Mouse (Mus musculus) kidney, embryonic 14.5 days (tissue): ENCODE data around the gene Ifnar2. TPM values are rescaled to one million over a fixed set of nuclear protein-coding genes. Genes with fewer than 3 reads are reported as not detected.

ENCODE experiments used
- ATAC-seq: fragments of 200-750 bp; cut with Nextera tagmentation; 2 replicates; pipeline ENCODE4 v1.8.0; 2017; ENCODE audit warnings: moderate number of reproducible peaks, mild to moderate bottlenecking, moderate TSS enrichment, moderate library complexity; ENCODE audit not compliant: low FRiP score, low TSS enrichment
- H3K27ac ChIP-seq: fragments of 300-500 bp; sonication (generic); 2 replicates; pipeline ENCODE4 v1.5.1; 2014; ENCODE audit warnings: low read depth, mild to moderate bottlenecking, low read length, moderate library complexity, mixed read lengths
- H3K27me3 ChIP-seq: fragments of 300-500 bp; sonication (generic); 2 replicates; pipeline ENCODE4 v1.6.1; 2014; ENCODE audit warnings: mild to moderate bottlenecking, low read length; ENCODE audit not compliant: control insufficient read depth, insufficient read depth
- H3K36me3 ChIP-seq: fragments of 300-500 bp; sonication (generic); 2 replicates; pipeline ENCODE4 v1.6.1; 2014; ENCODE audit warnings: low read length, mixed read lengths; ENCODE audit not compliant: control insufficient read depth, insufficient read depth
- H3K4me1 ChIP-seq: fragments of 300-500 bp; sonication (generic); 2 replicates; pipeline ENCODE4 v1.6.1; 2014; ENCODE audit warnings: low read length, mixed read lengths; ENCODE audit not compliant: control insufficient read depth, insufficient read depth
- H3K4me2 ChIP-seq: fragments of 300-500 bp; sonication (generic); replicated peaks from 2 replicates; pipeline ENCODE4 v1.6.1; 2014; ENCODE audit warnings: low read depth, mild to moderate bottlenecking, low read length
- H3K4me3 ChIP-seq: fragments of 300-500 bp; sonication (generic); 2 replicates; pipeline ENCODE4 v1.5.1; 2014; ENCODE audit warnings: mild to moderate bottlenecking, low read length
- H3K9ac ChIP-seq: fragments of 300-500 bp; sonication (generic); 2 replicates; pipeline ENCODE4 v1.6.1; 2014; ENCODE audit warnings: low read depth, mild to moderate bottlenecking, low read length, moderate library complexity
- H3K9me3 ChIP-seq: fragments of 300-500 bp; sonication (generic); 2 replicates; pipeline ENCODE4 v1.6.1; 2016; ENCODE audit warnings: low read length; ENCODE audit not compliant: control insufficient read depth
- WGBS: fragments of 180-500 bp; shearing (Covaris S2); extraction: QIAGEN DNeasy Blood & Tissue Kit; methylation state at CpG from one replicate; pipeline ENCODE4 v1.1.7; 2014; 5-methylcytosine and 5-hydroxymethylcytosine counted together
- polyA plus RNA-seq: library from polyadenylated mRNA; unstranded; fragments of >200 nt; fragmentation: Nextera tagmentation; extraction: Ambion mirVana; gene quantifications from 2 replicates; pipeline ENCODE4 v1.2.1, GENCODE M21; 2014

The Ifnar2 gene
- polyA plus RNA-seq, 1 experiment from 2014 or later = 47.2 TPM

GRCm38 (mm10) chr16:91366567-91366966 is 6.0 kb upstream of the Ifnar2 start:
- Histone ChIP-seq H3K9ac (no peak overlapping the region), H3K4me2 (no peak overlapping the region), H3K27me3 (no peaks in the 10 kb centered on the region), H3K9me3 (no peaks in the 10 kb centered on the region), H3K4me3 (no peak overlapping the region), H3K4me1 (peaks cover 19% of the 10 kb centered on the region), H3K27ac (no peak overlapping the region), H3K36me3 (no peaks in the 10 kb centered on the region)
- ATAC-seq = no peak

- H3K9ac ChIP-seq = no peak overlapping the region
- peaks cover 17% of the 10 kb centered on the region for H3K4me1 ChIP-seq
- H3K36me3 ChIP-seq = no peaks in the 10 kb centered on the region
- 80% methylated on average over 2 of the region's 2 CpGs for WGBS
- no peak overlapping the region for H3K27ac ChIP-seq
- no peaks in the 10 kb centered on the region for H3K27me3 ChIP-seq
- ATAC-seq = no peak
- H3K4me3 ChIP-seq = no peak overlapping the region
- H3K4me2 ChIP-seq = no peak overlapping the region
- H3K9me3 ChIP-seq = no peaks in the 10 kb centered on the region
Measured at GRCm38 (mm10) chr16:91367066-91367465, 5.5 kb upstream of the Ifnar2 start.

DNA sequence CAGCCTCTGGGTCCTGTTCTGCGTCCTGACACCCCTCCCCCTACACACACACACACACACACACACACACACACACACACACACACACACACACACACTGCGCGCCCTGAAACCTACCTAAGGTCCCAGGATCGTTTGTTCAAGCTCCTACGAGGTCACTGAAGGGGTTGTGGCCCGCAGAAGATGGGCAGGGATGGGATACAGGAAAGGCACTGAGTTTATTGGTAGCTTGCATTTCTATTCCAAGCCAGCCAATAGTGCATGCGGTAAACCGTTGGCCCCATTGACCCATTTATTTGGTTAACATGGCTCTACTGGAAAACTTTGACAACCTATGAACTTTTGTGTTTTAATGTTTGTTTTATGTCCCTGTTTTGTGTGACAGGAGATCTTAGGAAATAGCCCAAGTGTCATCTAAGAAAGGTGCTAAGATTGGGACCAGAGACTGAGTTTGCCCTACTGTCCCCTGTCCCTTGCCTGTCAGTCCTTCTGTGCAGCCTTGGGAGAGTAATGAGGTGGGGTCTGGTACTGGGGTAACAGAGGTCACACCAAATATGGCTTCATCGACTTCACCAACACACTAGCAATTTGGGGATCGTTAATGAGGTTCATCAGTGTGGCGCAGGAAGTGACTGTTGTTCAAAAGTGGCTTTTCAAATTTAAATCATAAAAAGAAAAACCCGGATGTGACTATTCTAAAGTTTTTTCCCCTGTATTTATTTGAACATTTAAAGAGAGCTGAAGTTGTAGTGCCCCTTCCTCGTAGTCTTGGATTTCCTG is 1.1 kb downstream of the Ifnar2 start:
- Histone ChIP-seq H3K9ac (peak overlapping the region; percentile 76), H3K4me2 (peak overlapping the region; percentile 57), H3K4me1 (peaks cover 23% of the 10 kb centered on the region), H3K27me3 (no peaks in the 10 kb centered on the region), H3K4me3 (peak overlapping the region; percentile 68), H3K36me3 (no peaks in the 10 kb centered on the region), H3K27ac (peak overlapping the region; percentile 85; the same call in 1 of the 2 replicates), H3K9me3 (no peaks in the 10 kb centered on the region)
- 36% methylated on average over 13 of the region's 13 CpGs for WGBS
- ATAC-seq = no peak; the same call in 1 of the 2 replicates

DNA sequence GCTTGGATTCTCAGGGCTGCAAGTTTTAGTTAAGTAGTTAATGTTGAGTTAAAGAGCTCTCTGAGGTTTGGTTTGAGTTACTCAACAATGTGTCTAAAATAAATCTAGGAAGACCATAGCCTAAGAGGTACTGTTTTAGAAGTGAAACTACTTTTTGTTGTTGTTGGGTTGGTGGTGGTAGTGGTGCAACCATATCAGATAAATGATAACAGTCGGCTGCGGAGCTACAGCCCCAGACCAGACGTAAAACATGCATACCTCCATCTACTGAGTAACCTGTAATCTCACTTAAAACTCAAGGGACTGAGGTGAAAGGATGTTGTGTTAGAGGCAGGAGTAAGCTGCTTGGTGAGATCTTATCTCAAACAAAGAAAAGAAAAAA is 1.7 kb downstream of the Ifnar2 start:
- ATAC-seq = no peak
- H3K4me3 ChIP-seq = peak overlapping the region; percentile 68; the same call in 1 of the 2 replicates
- no peaks in the 10 kb centered on the region for H3K36me3 ChIP-seq
- H3K9ac ChIP-seq = no peak overlapping the region; the same call in 1 of the 2 replicates
- peak overlapping the region; percentile 57 for H3K4me2 ChIP-seq
- H3K27ac ChIP-seq = no peak overlapping the region
- 81% methylated on average over 3 of the region's 3 CpGs for WGBS
- no peaks in the 10 kb centered on the region for H3K9me3 ChIP-seq
- no peaks in the 10 kb centered on the region for H3K27me3 ChIP-seq
- H3K4me1 ChIP-seq = peaks cover 29% of the 10 kb centered on the region

DNA sequence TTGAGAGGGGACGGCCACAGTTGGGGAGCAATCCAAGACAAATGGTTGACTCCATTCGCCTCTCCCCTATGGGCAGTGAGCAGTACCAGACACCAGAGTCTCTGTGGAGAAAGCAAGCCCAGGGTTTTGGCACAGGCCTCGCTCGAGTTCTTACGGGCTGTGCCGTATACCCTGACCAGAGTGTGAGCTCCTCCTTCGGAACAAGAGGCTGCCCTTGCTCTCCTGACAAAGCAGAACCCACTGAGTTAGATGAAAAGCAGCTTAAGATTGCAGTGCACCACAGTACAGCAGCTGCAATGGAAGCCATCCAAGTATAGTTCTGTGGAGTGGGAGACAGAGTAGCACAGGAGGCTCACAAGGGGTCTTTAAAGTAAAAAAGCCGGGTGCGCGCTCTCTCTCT is 4.1 kb downstream of the Ifnar2 start:
- no peak overlapping the region for H3K4me3 ChIP-seq
- H3K36me3 ChIP-seq = no peaks in the 10 kb centered on the region; the same call in 1 of the 2 replicates
- ATAC-seq = no peak
- no peak overlapping the region for H3K4me2 ChIP-seq
- H3K9ac ChIP-seq = no peak overlapping the region
- peaks cover 32% of the 10 kb centered on the region for H3K4me1 ChIP-seq
- no peaks in the 10 kb centered on the region for H3K9me3 ChIP-seq
- no peaks in the 10 kb centered on the region for H3K27me3 ChIP-seq
- no peak overlapping the region for H3K27ac ChIP-seq
- 91% methylated on average over 10 of the region's 10 CpGs for WGBS

DNA sequence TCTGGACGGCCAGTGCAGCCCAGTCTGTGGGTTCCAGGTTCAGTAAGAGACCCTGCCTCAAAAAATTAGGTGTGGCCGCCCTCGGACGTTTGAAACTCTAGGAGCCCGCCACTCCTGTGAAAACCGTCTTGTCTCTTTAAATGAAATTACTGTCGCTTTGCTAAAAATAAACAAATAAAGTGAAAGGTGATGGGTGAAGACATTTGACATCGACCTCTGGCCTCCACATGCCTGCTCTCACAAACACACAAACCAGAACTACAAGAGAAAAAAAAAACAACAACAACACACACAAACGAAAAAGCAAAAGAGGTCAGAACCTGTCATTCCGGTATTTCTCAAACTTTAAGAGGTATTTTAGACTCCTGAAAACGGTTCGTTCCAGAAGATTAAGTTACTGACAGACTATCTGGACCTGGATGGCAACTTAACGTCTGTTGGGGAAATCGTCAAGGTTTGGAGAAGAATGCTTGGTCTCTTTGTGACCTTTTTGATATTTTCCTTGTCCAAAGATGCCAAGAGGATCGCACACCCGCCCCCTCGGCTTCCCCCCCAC is 5.9 kb downstream of the Ifnar2 start:
- no peak for ATAC-seq
- no peaks in the 10 kb centered on the region for H3K27me3 ChIP-seq
- H3K4me2 ChIP-seq = peak overlapping the region; percentile 18
- H3K4me1 ChIP-seq = peaks cover 27% of the 10 kb centered on the region
- no peak overlapping the region; the same call in 1 of the 2 replicates for H3K4me3 ChIP-seq
- no peaks in the 10 kb centered on the region; the same call in 1 of the 2 replicates for H3K36me3 ChIP-seq
- H3K27ac ChIP-seq = no peak overlapping the region
- 30% methylated on average over 17 of the region's 17 CpGs for WGBS
- no peak overlapping the region for H3K9ac ChIP-seq
- no peaks in the 10 kb centered on the region for H3K9me3 ChIP-seq

DNA sequence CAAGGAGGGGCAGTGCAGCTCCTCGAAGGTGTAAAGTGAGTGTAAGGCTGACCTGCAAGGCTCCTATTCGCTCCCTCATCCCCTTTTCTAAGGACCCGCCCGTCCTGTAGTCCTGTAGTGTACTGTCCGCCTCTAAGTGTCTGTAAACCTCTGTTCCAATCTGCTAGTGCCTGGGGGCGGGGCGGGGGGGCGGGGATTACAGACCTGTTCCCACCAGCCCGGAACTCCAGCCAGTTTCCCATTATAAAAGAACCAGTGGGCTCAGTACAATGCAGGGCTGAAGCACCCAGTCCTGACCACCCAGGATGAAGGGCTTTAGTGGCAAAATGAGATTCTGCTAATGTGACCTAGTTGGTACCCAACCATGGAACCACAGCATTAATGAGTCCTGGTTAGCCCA is 6.4 kb downstream of the Ifnar2 start:
- Histone ChIP-seq H3K36me3 (peaks cover 2% of the 10 kb centered on the region; the same call in 1 of the 2 replicates), H3K9me3 (no peaks in the 10 kb centered on the region), H3K9ac (no peak overlapping the region), H3K4me2 (peak overlapping the region; percentile 18), H3K4me3 (no peak overlapping the region; the same call in 1 of the 2 replicates), H3K27ac (no peak overlapping the region), H3K27me3 (no peaks in the 10 kb centered on the region), H3K4me1 (peaks cover 22% of the 10 kb centered on the region)
- ATAC-seq = peak; percentile 67
- WGBS = 22% methylated on average over 9 of the region's 9 CpGs

DNA sequence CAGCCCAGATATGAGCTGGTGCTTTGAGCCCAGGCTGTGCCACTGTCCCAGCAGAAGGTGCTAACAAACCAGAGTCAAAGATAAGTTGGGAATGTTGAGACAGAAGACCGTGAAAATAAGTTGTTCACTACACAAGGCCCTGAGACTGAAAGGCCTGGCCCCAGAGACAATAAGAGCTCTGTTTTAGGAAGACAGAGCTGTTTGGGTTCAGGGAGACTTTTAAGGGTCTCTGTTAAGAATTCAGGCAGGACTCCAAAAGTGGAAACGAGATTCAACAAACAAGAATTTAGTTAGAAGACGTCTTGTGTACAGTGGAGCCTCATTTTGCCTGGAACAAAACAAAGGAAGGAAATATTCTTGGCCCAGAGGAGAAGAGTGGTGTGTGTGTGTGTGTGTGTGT is 6.8 kb downstream of the Ifnar2 start:
- Histone ChIP-seq H3K27ac (no peak overlapping the region), H3K9ac (no peak overlapping the region), H3K36me3 (peaks cover 6% of the 10 kb centered on the region; the same call in 1 of the 2 replicates), H3K4me1 (peaks cover 18% of the 10 kb centered on the region), H3K4me3 (no peak overlapping the region), H3K27me3 (no peaks in the 10 kb centered on the region), H3K4me2 (no peak overlapping the region), H3K9me3 (no peaks in the 10 kb centered on the region)
- 57% methylated on average over 3 of the region's 3 CpGs for WGBS
- ATAC-seq = no peak

- Histone ChIP-seq H3K4me3 (no peak overlapping the region), H3K9ac (no peak overlapping the region), H3K36me3 (peaks cover 9% of the 10 kb centered on the region; the same call in 1 of the 2 replicates), H3K9me3 (no peaks in the 10 kb centered on the region), H3K27me3 (no peaks in the 10 kb centered on the region), H3K27ac (no peak overlapping the region), H3K4me1 (peaks cover 18% of the 10 kb centered on the region), H3K4me2 (no peak overlapping the region)
- ATAC-seq = no peak
- 78% methylated on average over 5 of the region's 5 CpGs for WGBS
Measured at GRCm38 (mm10) chr16:91380151-91380550, 7.6 kb downstream of the Ifnar2 start.
